Mouse (Mus musculus): Measurements from ENCODE around the gene Galm. TPM values are rescaled to one million over a fixed set of nuclear protein-coding genes. Genes with fewer than 3 reads are reported as not detected.
A peak's percentile ranks its signal among the peaks of the same experiment; 100 is the strongest.
"Not testable (repeated sequence)": the region's sequence is repeated elsewhere in the genome, so short reads cannot be mapped to it uniquely, and the experiment has no call there.

Galm gene
- polyA plus RNA-seq, 1 experiment from 2014 or later: 16.4 TPM

- H3K27me3 ChIP-seq (ENCODE audit: control insufficient read depth, insufficient read depth, low read length): no peaks in the 10 kb centered on the region
- peak overlapping the region; percentile 99 for H3K9ac ChIP-seq (ENCODE audit: low read depth, low read length)
- peak overlapping the region; percentile 75 for H3K4me2 ChIP-seq (replicated peaks; ENCODE audit: low read depth, low read length)
- peaks cover 7% of the 10 kb centered on the region; the same call in 1 of the 2 replicates for H3K4me1 ChIP-seq (ENCODE audit: control insufficient read depth, insufficient read depth, low read length)
- peaks cover 44% of the 10 kb centered on the region for H3K36me3 ChIP-seq (ENCODE audit: control insufficient read depth, insufficient read depth, low read length)
- no peak for ATAC-seq (ENCODE audit: low FRiP score, low TSS enrichment)
- 0 out of 2 replicates have a peak overlapping the region, but pooled peaks have one; percentile 99 for H3K27ac ChIP-seq (ENCODE audit: low read depth, low read length)
- whole genome bisulfite sequencing: 15% methylated on average over 5 of the region's 5 CpGs
- H3K9me3 ChIP-seq (ENCODE audit: control insufficient read depth, low read length): no peaks in the 10 kb centered on the region
- H3K4me3 ChIP-seq (ENCODE audit: low read length): peak overlapping the region; percentile 90
These were observed 78.4 kb downstream of the Galm start for GRCm38 (mm10) chr17:80205657-80206056.

- Histone ChIP-seq H3K9me3 (ENCODE audit: control insufficient read depth, low read length) (no peaks in the 10 kb centered on the region), H3K9ac (ENCODE audit: low read depth, low read length) (peak overlapping the region; percentile 99), H3K4me1 (ENCODE audit: control insufficient read depth, insufficient read depth, low read length) (peaks cover 7% of the 10 kb centered on the region; the same call in 1 of the 2 replicates), H3K27ac (ENCODE audit: low read depth, low read length) (peak overlapping the region; percentile 99), H3K36me3 (ENCODE audit: control insufficient read depth, insufficient read depth, low read length) (peaks cover 39% of the 10 kb centered on the region), H3K4me2 (replicated peaks; ENCODE audit: low read depth, low read length) (peak overlapping the region; percentile 75), H3K27me3 (ENCODE audit: control insufficient read depth, insufficient read depth, low read length) (no peaks in the 10 kb centered on the region), H3K4me3 (ENCODE audit: low read length) (peak overlapping the region; percentile 90)
- under 1% methylated on average over 36 of the region's 36 CpGs for WGBS
- peak; percentile 63 for ATAC-seq (ENCODE audit: low FRiP score, low TSS enrichment)
These were observed 79.0 kb downstream of the Galm start for GRCm38 (mm10) chr17:80206301-80206670.

- ATAC-seq (ENCODE audit: low FRiP score, low TSS enrichment): peak; percentile 93
- under 1% methylated on average over 77 of the region's 95 CpGs for WGBS
- Histone ChIP-seq H3K4me3 (ENCODE audit: low read length) (peak within 1 kb of the TSS; percentile 90), H3K4me2 (replicated peaks; ENCODE audit: low read depth, low read length) (peak within 1 kb of the TSS; percentile 75), H3K27ac (ENCODE audit: low read depth, low read length) (peak within 1 kb of the TSS; percentile 99), H3K9ac (ENCODE audit: low read depth, low read length) (peak within 1 kb of the TSS; percentile 99), H3K4me1 (ENCODE audit: control insufficient read depth, insufficient read depth, low read length) (peaks cover 7% of the 10 kb centered on the region; the same call in 1 of the 2 replicates), H3K9me3 (ENCODE audit: control insufficient read depth, low read length) (no peaks in the 10 kb centered on the region), H3K36me3 (ENCODE audit: control insufficient read depth, insufficient read depth, low read length) (peaks cover 33% of the 10 kb centered on the region), H3K27me3 (ENCODE audit: control insufficient read depth, insufficient read depth, low read length) (no peaks in the 10 kb centered on the region)
These were observed 79.7 kb downstream of the Galm start, which contains the start of the genes Srsf7 and Ttc39d for GRCm38 (mm10) chr17:80206671-80207581. Srsf7 (minus strand) TSS chr17:80207307. Ttc39d (plus strand) TSS chr17:80207460.

GRCm38 (mm10) chr17:80213998-80214397 is 86.7 kb downstream of the Galm start:
- ATAC-seq (ENCODE audit: low FRiP score, low TSS enrichment); H3K4me1 ChIP-seq (ENCODE audit: control insufficient read depth, insufficient read depth, low read length); H3K27me3 ChIP-seq (ENCODE audit: control insufficient read depth, insufficient read depth, low read length); H3K4me2 ChIP-seq (replicated peaks; ENCODE audit: low read depth, low read length); H3K36me3 ChIP-seq (ENCODE audit: control insufficient read depth, insufficient read depth, low read length); H3K4me3 ChIP-seq (ENCODE audit: low read length); H3K27ac ChIP-seq (ENCODE audit: low read depth, low read length); H3K9me3 ChIP-seq (ENCODE audit: control insufficient read depth, low read length); H3K9ac ChIP-seq (ENCODE audit: low read depth, low read length): not testable (repeated sequence)
- WGBS: 92% methylated on average over 4 of the region's 4 CpGs

GRCm38 (mm10) chr17:80220131-80220530 is 92.9 kb downstream of the Galm start:
- no peaks in the 10 kb centered on the region for H3K36me3 ChIP-seq (ENCODE audit: control insufficient read depth, insufficient read depth, low read length)
- no peak overlapping the region for H3K9ac ChIP-seq (ENCODE audit: low read depth, low read length)
- no peak overlapping the region for H3K27ac ChIP-seq (ENCODE audit: low read depth, low read length)
- H3K27me3 ChIP-seq (ENCODE audit: control insufficient read depth, insufficient read depth, low read length): no peaks in the 10 kb centered on the region
- H3K9me3 ChIP-seq (ENCODE audit: control insufficient read depth, low read length): no peaks in the 10 kb centered on the region
- no peak overlapping the region for H3K4me2 ChIP-seq (replicated peaks; ENCODE audit: low read depth, low read length)
- H3K4me1 ChIP-seq (ENCODE audit: control insufficient read depth, insufficient read depth, low read length): no peaks in the 10 kb centered on the region
- 60% methylated on average over 2 of the region's 2 CpGs for WGBS
- H3K4me3 ChIP-seq (ENCODE audit: low read length): no peak overlapping the region
- ATAC-seq (ENCODE audit: low FRiP score, low TSS enrichment): no peak

GRCm38 (mm10) chr17:80221202-80221601 is 93.9 kb downstream of the Galm start:
- no peaks in the 10 kb centered on the region for H3K27me3 ChIP-seq (ENCODE audit: control insufficient read depth, insufficient read depth, low read length)
- no peak overlapping the region for H3K27ac ChIP-seq (ENCODE audit: low read depth, low read length)
- WGBS: 66% methylated on average over 9 of the region's 9 CpGs
- no peak for ATAC-seq (ENCODE audit: low FRiP score, low TSS enrichment)
- no peak overlapping the region for H3K4me3 ChIP-seq (ENCODE audit: low read length)
- H3K36me3 ChIP-seq (ENCODE audit: control insufficient read depth, insufficient read depth, low read length): no peaks in the 10 kb centered on the region
- H3K9ac ChIP-seq (ENCODE audit: low read depth, low read length): no peak overlapping the region
- no peaks in the 10 kb centered on the region for H3K9me3 ChIP-seq (ENCODE audit: control insufficient read depth, low read length)
- no peak overlapping the region for H3K4me2 ChIP-seq (replicated peaks; ENCODE audit: low read depth, low read length)
- no peaks in the 10 kb centered on the region for H3K4me1 ChIP-seq (ENCODE audit: control insufficient read depth, insufficient read depth, low read length)

GRCm38 (mm10) chr17:80221890-80222628 is 94.8 kb downstream of the Galm start:
- 69% methylated on average over 3 of the region's 3 CpGs for WGBS
- no peak overlapping the region for H3K27ac ChIP-seq (ENCODE audit: low read depth, low read length)

GRCm38 (mm10) chr17:80223829-80224228 is 96.6 kb downstream of the Galm start:
- H3K4me1 ChIP-seq (ENCODE audit: control insufficient read depth, insufficient read depth, low read length): no peaks in the 10 kb centered on the region
- H3K27ac ChIP-seq (ENCODE audit: low read depth, low read length): peak overlapping the region; percentile 69; the same call in 1 of the 2 replicates
- peak; percentile 37; the same call in 1 of the 2 replicates for ATAC-seq (ENCODE audit: low FRiP score, low TSS enrichment)
- H3K27me3 ChIP-seq (ENCODE audit: control insufficient read depth, insufficient read depth, low read length): no peaks in the 10 kb centered on the region
- peak overlapping the region; percentile 71; the same call in 1 of the 2 replicates for H3K9ac ChIP-seq (ENCODE audit: low read depth, low read length)
- H3K9me3 ChIP-seq (ENCODE audit: control insufficient read depth, low read length): no peaks in the 10 kb centered on the region
- 0 out of 2 replicates have a peak, but pooled peaks cover 3% of the 10 kb centered on the region for H3K36me3 ChIP-seq (ENCODE audit: control insufficient read depth, insufficient read depth, low read length)
- peak overlapping the region; percentile 47 for H3K4me3 ChIP-seq (ENCODE audit: low read length)
- peak overlapping the region; percentile 69 for H3K4me2 ChIP-seq (replicated peaks; ENCODE audit: low read depth, low read length)
- WGBS: 14% methylated on average over 9 of the region's 9 CpGs

More at GRCm38 (mm10) chr17:80221890-80222628, 94.8 kb downstream of the Galm start:
- Histone ChIP-seq H3K4me2 (replicated peaks; ENCODE audit: low read depth, low read length) (no peak overlapping the region), H3K36me3 (ENCODE audit: control insufficient read depth, insufficient read depth, low read length) (no peaks in the 10 kb centered on the region), H3K9me3 (ENCODE audit: control insufficient read depth, low read length) (no peaks in the 10 kb centered on the region), H3K4me3 (ENCODE audit: low read length) (no peak overlapping the region), H3K9ac (ENCODE audit: low read depth, low read length) (no peak overlapping the region), H3K27me3 (ENCODE audit: control insufficient read depth, insufficient read depth, low read length) (no peaks in the 10 kb centered on the region), H3K4me1 (ENCODE audit: control insufficient read depth, insufficient read depth, low read length) (no peaks in the 10 kb centered on the region)
- no peak for ATAC-seq (ENCODE audit: low FRiP score, low TSS enrichment)
